Mouse (Mus musculus) cerebellum, adult 11 months (tissue): ENCODE measurements around the gene Chst3.
"Not testable (repeated sequence)": the region's sequence is repeated elsewhere in the genome, so short reads cannot be mapped to it uniquely, and the experiment has no call there.

Experiments
- DNase-seq: peaks from one replicate; pipeline ENCODE4 v3.0.0; 2022

Gene Chst3

GRCm38 (mm10) chr10:60230321-60231088 is 11.4 kb upstream of the Chst3 start:
- DNase-seq = no peak

GRCm38 (mm10) chr10:60229113-60229512 is 10.1 kb upstream of the Chst3 start:
- DNase-seq = no peak

GRCm38 (mm10) chr10:60227666-60228065 is 8.6 kb upstream of the Chst3 start:
- DNase-seq = no peak

- no peak for DNase-seq
Measured at GRCm38 (mm10) chr10:60224601-60225000, 5.5 kb upstream of the Chst3 start.

- DNase-seq = not testable (repeated sequence)
Measured at GRCm38 (mm10) chr10:60221571-60222259, 2.7 kb upstream of the Chst3 start.

GRCm38 (mm10) chr10:60220607-60221006 is 1.5 kb upstream of the Chst3 start:
- DNase-seq = no peak

- DNase-seq = no peak
Measured at GRCm38 (mm10) chr10:60220042-60220523, 1.0 kb upstream of the Chst3 start.

GRCm38 (mm10) chr10:60218033-60218590 is 948 bp downstream of the Chst3 start:
- no peak for DNase-seq

GRCm38 (mm10) chr10:60216331-60217095 is 2.5 kb downstream of the Chst3 start:
- no peak for DNase-seq

- DNase-seq = no peak
Measured at GRCm38 (mm10) chr10:60215077-60215960, 3.7 kb downstream of the Chst3 start.

- DNase-seq = no peak
Measured at GRCm38 (mm10) chr10:60212589-60213379, 6.3 kb downstream of the Chst3 start.

- no peak for DNase-seq
Measured at GRCm38 (mm10) chr10:60211501-60212005, 7.5 kb downstream of the Chst3 start.

GRCm38 (mm10) chr10:60210468-60210867 is 8.6 kb downstream of the Chst3 start:
- no peak for DNase-seq

GRCm38 (mm10) chr10:60209237-60209636 is 9.8 kb downstream of the Chst3 start:
- peak; percentile 59 for DNase-seq

- no peak for DNase-seq
Measured at GRCm38 (mm10) chr10:60207166-60207705, 11.8 kb downstream of the Chst3 start.

GRCm38 (mm10) chr10:60205601-60206241 is 13.3 kb downstream of the Chst3 start:
- DNase-seq = no peak

GRCm38 (mm10) chr10:60202785-60203184 is 16.3 kb downstream of the Chst3 start:
- no peak for DNase-seq

GRCm38 (mm10) chr10:60200996-60201395 is 18.1 kb downstream of the Chst3 start:
- DNase-seq = no peak

GRCm38 (mm10) chr10:60199378-60199777 is 19.7 kb downstream of the Chst3 start:
- no peak for DNase-seq

- no peak for DNase-seq
Measured at GRCm38 (mm10) chr10:60197406-60197821, 21.6 kb downstream of the Chst3 start.
